Mouse (Mus musculus) left cerebral cortex, postnatal 4 days (tissue): Measurements from ENCODE around the gene Gtf2f1. TPM values are rescaled to one million over a fixed set of nuclear protein-coding genes. Genes with fewer than 3 reads are reported as not detected.

Experiments
- DNase-seq: peaks from one replicate; pipeline ENCODE4 v3.0.0-alpha.2; 2022
- intact Hi-C: fragments of 180-260 bp; cut with DNase I; formaldehyde crosslinking; loops from one replicate; pipeline ENCODE4 v1.15.1; 2025
- total RNA-seq, 2 experiments: library from RNA; stranded (reverse); gene quantifications; 2 replicates each; pipeline ENCODE4 v1.2.3; 2021

The Gtf2f1 gene
- total RNA-seq, 2 experiments from 2014 or later = 50.8 to 51.0 TPM

- DNase-seq = no peak
- intact Hi-C loops = no loop called here
Measured at GRCm38 (mm10) chr17:56976531-56977390, 34.3 kb downstream of the Gtf2f1 start.

GRCm38 (mm10) chr17:56975391-56975790, 35.7 kb downstream of the Gtf2f1 start:
- intact Hi-C loops = no loop called here
- no peak for DNase-seq

- DNase-seq = no peak
- intact Hi-C loops = no loop called here
Measured at GRCm38 (mm10) chr17:56974708-56975240, 36.3 kb downstream of the Gtf2f1 start.

- intact Hi-C loops = no loop called here
- DNase-seq = no peak
Measured at GRCm38 (mm10) chr17:56973956-56974707, 37.0 kb downstream of the Gtf2f1 start.

- intact Hi-C loops = no loop called here
- no peak for DNase-seq
Measured at GRCm38 (mm10) chr17:56970081-56970480, 41.0 kb downstream of the Gtf2f1 start.

GRCm38 (mm10) chr17:56969321-56969720, 41.8 kb downstream of the Gtf2f1 start:
- intact Hi-C loops = no loop called here
- DNase-seq = no peak

- DNase-seq = no peak
- intact Hi-C loops = no loop called here
Measured at GRCm38 (mm10) chr17:56963646-56964045, 47.4 kb downstream of the Gtf2f1 start.

- no peak for DNase-seq
- intact Hi-C loops = no loop called here
Measured at GRCm38 (mm10) chr17:56962642-56963405, 48.3 kb downstream of the Gtf2f1 start.

- intact Hi-C loops = no loop called here
- no peak for DNase-seq
Measured at GRCm38 (mm10) chr17:56961880-56962279, 49.2 kb downstream of the Gtf2f1 start.

GRCm38 (mm10) chr17:56958667-56959066, 52.4 kb downstream of the Gtf2f1 start:
- intact Hi-C loops = no loop called here

GRCm38 (mm10) chr17:56957763-56958429, 53.2 kb downstream of the Gtf2f1 start:
- no peak for DNase-seq
- intact Hi-C loops = no loop called here

More at GRCm38 (mm10) chr17:56958667-56959066, 52.4 kb downstream of the Gtf2f1 start:
- DNase-seq = no peak

- intact Hi-C loops = no loop called here
- no peak for DNase-seq
Measured at GRCm38 (mm10) chr17:56954871-56955270, 56.2 kb downstream of the Gtf2f1 start.

Other genes with a start within 250 kb of the Gtf2f1 start
- gene Dus3l, start 246.5 kb downstream of the Gtf2f1 start, total RNA-seq = 10 to 100 TPM; 80.0 to 90.4 TPM
- 1 to 10 TPM; 1.2 TPM for gene Prr22, start 241.0 kb downstream of the Gtf2f1 start, total RNA-seq
- 1 to 10 TPM; 2.4 to 3.4 TPM for gene Rfx2, start 180.3 kb downstream of the Gtf2f1 start, total RNA-seq
- not detected for gene Acsbg2, start 136.8 kb downstream of the Gtf2f1 start, total RNA-seq
- under 1 TPM; 0.16 to 0.56 TPM for gene 1700061G19Rik, start 135.8 kb downstream of the Gtf2f1 start, total RNA-seq
- 100 to 1,000 TPM; 104 to 114 TPM for gene Mllt1, start 75.9 kb downstream of the Gtf2f1 start, total RNA-seq
- not detected for gene Acer1, start 29.2 kb downstream of the Gtf2f1 start, total RNA-seq
- 10 to 100 TPM; 46.2 to 49.1 TPM for gene Clpp, start 21.0 kb downstream of the Gtf2f1 start, total RNA-seq
- 10 to 100 TPM; 28.2 to 32.3 TPM for gene Alkbh7, start 13.9 kb downstream of the Gtf2f1 start, total RNA-seq
- not detected for gene Pspn, start 11.3 kb downstream of the Gtf2f1 start, total RNA-seq
- gene Gm17949, start 181 bp upstream of the Gtf2f1 start, total RNA-seq = not detected
- 100 to 1,000 TPM; 140 to 144 TPM for gene Khsrp, start 20.2 kb upstream of the Gtf2f1 start, total RNA-seq
- not detected for gene Slc25a41, start 30.4 kb upstream of the Gtf2f1 start, total RNA-seq
- under 1 TPM; 0.40 to 0.97 TPM for gene Crb3, start 47.8 kb upstream of the Gtf2f1 start, total RNA-seq
- 100 to 1,000 TPM; 188 to 219 TPM for gene Slc25a23, start 48.6 kb upstream of the Gtf2f1 start, total RNA-seq
- gene Dennd1c, start 67.2 kb upstream of the Gtf2f1 start, total RNA-seq = 1 to 10 TPM; 1.2 to 1.4 TPM
- 100 to 1,000 TPM; 308 to 337 TPM for gene Tubb4a, start 76.5 kb upstream of the Gtf2f1 start, total RNA-seq
- gene Tnfsf9, start 94.0 kb upstream of the Gtf2f1 start, total RNA-seq = 1 to 10 TPM; 1.7 to 2.0 TPM
- gene Cd70, start 138.5 kb upstream of the Gtf2f1 start, total RNA-seq = not detected
- gene Tnfsf14, start 182.9 kb upstream of the Gtf2f1 start, total RNA-seq = not detected
- 1 to 10 TPM in 1 of 2 experiments, under 1 TPM in 1; 0.46 to 1.2 TPM for gene C3, start 216.8 kb upstream of the Gtf2f1 start, total RNA-seq
- gene Gpr108, start 237.2 kb upstream of the Gtf2f1 start, total RNA-seq = 10 to 100 TPM; 11.7 to 12.6 TPM
- gene Trip10, start 238.2 kb upstream of the Gtf2f1 start, total RNA-seq = 1 to 10 TPM; 5.1 to 6.1 TPM